Mouse (Mus musculus) erythroblast, embryonic 14.5 days (primary cell): ENCODE results near the gene Cd47. TPM values are rescaled to one million over a fixed set of nuclear protein-coding genes. Genes with fewer than 3 reads are reported as not detected.

Experiments
- H3K27me3 ChIP-seq: 2 replicates; pipeline ENCODE4 v1.6.1; 2012; ENCODE audit warnings: inconsistent platforms; ENCODE audit not compliant: control insufficient read depth
- H3K36me3 ChIP-seq: 2 replicates; pipeline ENCODE4 v1.6.1; 2012; ENCODE audit warnings: mild to moderate bottlenecking, inconsistent platforms; ENCODE audit not compliant: control insufficient read depth
- H3K4me1 ChIP-seq: 2 replicates; pipeline ENCODE4 v1.6.1; 2012; ENCODE audit warnings: inconsistent platforms; ENCODE audit not compliant: control insufficient read depth
- H3K4me3 ChIP-seq: replicated peaks from 2 replicates; pipeline ENCODE3; 2012; ENCODE audit warnings: moderate library complexity, mild to moderate bottlenecking, inconsistent platforms
- H3K9me3 ChIP-seq: 2 replicates; pipeline ENCODE4 v1.6.1; 2012; ENCODE audit warnings: low read length, inconsistent platforms, mixed read lengths; ENCODE audit not compliant: control insufficient read depth
- GATA1 ChIP-seq: IDR thresholded peaks from 2 replicates; pipeline ENCODE4 v1.6.1; 2012; ENCODE audit warnings: low read length, inconsistent platforms, mixed read lengths
- TAL1 ChIP-seq: IDR thresholded peaks from 3 replicates; pipeline ENCODE4 v1.6.1; 2012; ENCODE audit warnings: low read length, inconsistent platforms, mixed read lengths
- polyA plus RNA-seq: library from polyadenylated mRNA; stranded (reverse); fragments of >175 nt; gene quantifications from 2 replicates; pipeline ENCODE4 v1.2.3, GENCODE M21; 2012

Cd47 gene
- polyA plus RNA-seq, 1 experiment = 22.4 TPM

DNA sequence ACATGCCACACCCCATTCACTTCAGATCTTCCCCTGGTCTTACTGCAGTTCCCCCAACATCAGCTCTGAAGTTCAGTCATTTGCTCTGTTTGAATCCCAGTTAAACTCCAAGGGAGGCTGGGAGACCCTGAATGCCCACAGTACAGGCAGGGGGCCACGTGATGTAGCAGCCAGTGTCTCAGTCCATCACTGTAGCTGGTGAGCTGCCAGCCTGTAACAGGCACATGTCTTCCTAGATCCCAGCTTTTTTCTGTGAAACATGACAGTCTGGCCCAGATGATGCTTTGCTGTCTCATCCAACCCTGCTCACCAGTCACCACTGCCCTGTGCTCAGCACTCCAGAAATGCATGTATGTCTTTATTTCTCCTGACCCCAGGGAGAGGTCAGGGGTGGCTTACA lies 124.6 kb downstream of the Cd47 start:
- Histone ChIP-seq H3K9me3 (no peaks in the 10 kb centered on the region), H3K4me3 (no peak overlapping the region), H3K4me1 (no peaks in the 10 kb centered on the region; the same call in none of the 2 replicates), H3K27me3 (no peaks in the 10 kb centered on the region), H3K36me3 (peaks cover 69% of the 10 kb centered on the region)
- TF ChIP-seq TAL1 (no peak), GATA1 (no peak)

DNA sequence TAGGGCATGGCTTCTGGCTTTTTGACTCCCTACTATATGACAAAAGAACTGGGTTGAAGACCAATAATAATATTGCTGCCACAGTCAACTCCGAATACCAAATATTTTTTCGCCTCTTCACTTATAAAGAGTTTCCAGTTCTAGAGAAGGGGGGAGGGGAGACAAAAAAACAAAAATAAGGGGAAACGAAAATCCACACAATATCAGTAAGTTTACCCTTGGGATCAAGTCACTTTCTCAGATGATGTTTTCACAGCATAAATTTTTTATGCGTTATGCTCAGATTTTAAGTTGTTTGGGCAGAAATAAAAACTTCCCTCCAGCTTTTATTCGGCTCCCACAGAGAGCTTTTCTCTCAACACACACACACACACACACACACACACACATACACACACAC lies 132.9 kb downstream of the Cd47 start:
- no peaks in the 10 kb centered on the region for H3K4me1 ChIP-seq
- no peak for TF ChIP-seq TAL1
- no peak for TF ChIP-seq GATA1
- no peaks in the 10 kb centered on the region for H3K27me3 ChIP-seq
- H3K36me3 ChIP-seq = peaks cover 5% of the 10 kb centered on the region
- H3K4me3 ChIP-seq = no peak overlapping the region
- no peaks in the 10 kb centered on the region for H3K9me3 ChIP-seq

DNA sequence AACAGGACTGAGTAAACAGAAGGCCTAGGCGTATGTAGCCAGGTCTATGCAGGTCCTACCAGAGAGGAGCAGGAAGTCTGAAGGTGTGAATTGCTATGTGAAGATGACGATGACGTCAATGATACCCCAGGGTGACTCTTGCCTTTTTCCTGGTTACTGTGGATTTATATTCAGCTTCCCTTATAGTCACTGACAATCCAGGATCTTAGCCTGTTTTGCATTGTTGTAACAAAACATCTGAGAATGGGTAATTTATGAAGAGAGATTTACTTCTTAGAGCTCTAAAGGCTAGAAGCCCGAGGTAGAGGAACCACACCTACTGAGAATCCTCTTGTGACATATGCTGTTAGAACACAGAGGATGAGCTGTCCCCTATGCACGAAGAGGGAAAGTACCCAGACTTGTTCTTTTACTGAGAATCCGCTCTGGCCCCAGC lies 135.7 kb downstream of the Cd47 start:
- TF ChIP-seq TAL1 (no peak), GATA1 (no peak)
- no peaks in the 10 kb centered on the region for H3K4me1 ChIP-seq
- H3K27me3 ChIP-seq = no peaks in the 10 kb centered on the region
- no peak overlapping the region for H3K4me3 ChIP-seq
- H3K9me3 ChIP-seq = no peaks in the 10 kb centered on the region
- no peaks in the 10 kb centered on the region; the same call in none of the 2 replicates for H3K36me3 ChIP-seq

DNA sequence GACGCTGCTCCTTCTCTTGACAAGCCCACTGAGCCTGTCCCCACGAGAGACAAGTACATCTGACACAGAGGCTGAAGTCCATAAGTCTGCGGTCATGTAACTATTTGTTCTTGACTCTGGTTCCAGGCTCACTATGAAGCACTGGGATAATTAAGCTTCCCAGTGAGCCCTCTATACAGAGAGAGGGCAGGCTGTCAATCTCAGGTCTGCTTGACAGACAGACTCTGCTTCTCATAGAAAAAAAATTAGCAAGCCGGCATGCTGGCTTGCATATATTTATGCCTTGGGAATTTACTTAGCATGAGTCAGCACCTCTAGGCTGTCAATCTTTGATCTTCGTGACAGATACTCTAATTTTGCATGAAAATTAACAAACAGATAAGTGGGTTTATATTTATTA lies 136.5 kb downstream of the Cd47 start:
- no peak for TF ChIP-seq GATA1
- no peak for TF ChIP-seq TAL1
- Histone ChIP-seq H3K9me3 (no peaks in the 10 kb centered on the region), H3K4me1 (no peaks in the 10 kb centered on the region), H3K4me3 (no peak overlapping the region), H3K27me3 (no peaks in the 10 kb centered on the region), H3K36me3 (no peaks in the 10 kb centered on the region; the same call in none of the 2 replicates)

DNA sequence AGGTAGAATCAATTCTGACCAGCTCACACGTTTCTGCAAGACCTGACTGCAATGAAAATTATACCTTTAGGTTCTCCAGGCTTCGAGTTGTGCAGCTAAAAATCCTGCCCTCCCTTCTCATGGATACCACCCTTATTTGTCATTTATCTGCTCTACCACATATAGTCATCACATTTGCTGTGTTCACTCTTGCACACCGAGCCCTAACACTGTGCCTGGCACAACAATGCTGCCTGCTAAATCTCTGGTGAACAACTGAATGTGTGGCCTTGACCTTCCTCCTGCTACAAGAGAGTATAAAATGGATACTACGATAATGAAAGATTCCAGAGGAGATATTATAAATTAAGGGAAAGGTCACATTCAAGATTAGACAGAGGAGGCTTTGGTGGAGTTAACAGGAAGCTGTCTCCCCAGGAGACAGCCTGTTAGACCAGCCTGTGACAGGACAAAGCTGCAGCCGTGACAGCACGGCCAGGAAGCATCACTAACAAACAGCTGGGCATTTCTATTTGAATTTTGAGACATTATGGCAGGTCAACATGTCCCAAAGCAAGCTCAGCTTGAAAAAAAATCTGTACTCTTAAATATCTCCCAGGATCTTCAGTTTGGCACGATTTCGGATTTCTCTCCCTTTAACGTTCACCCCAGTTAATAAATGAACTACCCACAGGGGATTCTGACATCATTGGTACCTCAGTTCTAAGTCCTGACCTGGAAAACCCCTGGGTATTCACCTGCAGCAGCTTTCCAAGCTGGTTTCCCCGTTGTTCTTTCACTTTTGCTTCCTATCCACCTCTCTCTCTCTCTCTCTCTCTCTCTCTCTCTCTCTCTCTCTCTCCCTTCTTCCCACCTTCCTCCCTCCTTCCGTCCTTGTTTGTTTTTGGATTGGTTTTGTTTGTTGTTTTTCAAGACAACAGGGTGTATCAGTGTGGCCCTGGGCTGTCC lies 137.2 kb downstream of the Cd47 start:
- H3K9me3 ChIP-seq = no peaks in the 10 kb centered on the region
- no peak for TF ChIP-seq TAL1
- no peak for TF ChIP-seq GATA1
- H3K27me3 ChIP-seq = no peaks in the 10 kb centered on the region
- H3K4me1 ChIP-seq = no peaks in the 10 kb centered on the region
- H3K4me3 ChIP-seq = no peak overlapping the region
- no peaks in the 10 kb centered on the region; the same call in 1 of the 2 replicates for H3K36me3 ChIP-seq

DNA sequence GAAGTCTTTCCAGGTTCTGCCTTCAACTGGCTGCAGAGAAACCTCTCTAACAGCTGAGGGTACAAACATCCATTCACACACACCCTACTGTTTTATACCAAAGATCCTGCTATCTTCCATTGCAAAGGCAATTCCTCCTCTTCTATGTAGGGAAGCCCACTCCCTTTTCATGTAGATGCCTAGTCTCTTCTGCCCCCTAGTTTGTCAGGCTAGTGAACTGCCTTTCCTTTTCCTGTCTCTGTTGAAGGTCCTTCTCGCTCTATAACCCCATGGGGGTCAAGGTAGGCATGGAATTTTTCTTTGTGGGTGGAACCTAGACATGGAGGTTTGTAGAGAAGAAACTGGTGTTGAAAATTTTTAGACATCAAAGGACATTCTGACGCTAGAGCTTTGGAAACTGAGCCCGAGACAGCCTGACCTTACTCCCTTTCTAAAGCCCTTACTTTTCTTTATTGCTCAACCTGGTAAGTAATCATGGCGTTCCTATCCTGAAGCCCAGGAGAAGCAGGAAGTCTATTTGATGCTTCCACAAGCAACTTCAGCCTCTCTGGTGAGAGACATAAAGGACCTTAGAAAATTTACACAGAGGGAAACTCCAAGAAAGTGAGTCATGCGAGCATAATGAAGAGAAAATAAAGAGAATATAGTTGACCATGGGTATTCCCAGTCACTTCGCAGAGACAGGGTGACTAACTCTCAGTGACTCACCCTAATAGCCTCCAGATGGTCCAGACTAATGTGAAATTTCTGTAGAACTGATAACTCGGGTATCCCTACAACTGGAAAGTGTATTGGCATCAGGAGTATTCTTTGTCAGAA lies 138.4 kb downstream of the Cd47 start:
- no peak for TF ChIP-seq TAL1
- TF ChIP-seq GATA1 = no peak
- H3K4me1 ChIP-seq = no peaks in the 10 kb centered on the region
- no peaks in the 10 kb centered on the region for H3K36me3 ChIP-seq
- no peaks in the 10 kb centered on the region for H3K27me3 ChIP-seq
- H3K9me3 ChIP-seq = no peaks in the 10 kb centered on the region
- no peak overlapping the region for H3K4me3 ChIP-seq

DNA sequence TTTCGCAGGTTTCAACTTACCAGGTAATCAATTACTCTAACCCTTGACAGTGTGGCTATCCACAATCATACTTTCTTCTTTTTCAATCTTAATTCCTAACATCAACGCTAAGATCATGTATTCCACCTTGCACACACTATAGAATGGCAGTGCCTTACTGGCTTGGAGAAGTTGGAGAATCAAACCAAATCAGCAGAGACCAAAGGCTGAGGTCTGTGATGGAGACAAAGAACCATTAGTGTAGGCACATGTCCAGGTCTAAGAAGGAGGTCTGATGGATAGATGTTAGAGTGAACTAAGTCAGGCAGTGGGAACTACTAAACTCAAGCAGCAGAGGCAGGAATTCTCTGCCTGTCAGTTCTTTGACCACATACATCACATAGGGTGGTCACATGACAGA lies 139.0 kb downstream of the Cd47 start:
- no peaks in the 10 kb centered on the region for H3K36me3 ChIP-seq
- H3K27me3 ChIP-seq = no peaks in the 10 kb centered on the region
- H3K9me3 ChIP-seq = no peaks in the 10 kb centered on the region
- no peak overlapping the region for H3K4me3 ChIP-seq
- no peak for TF ChIP-seq GATA1
- TF ChIP-seq TAL1 = no peak
- H3K4me1 ChIP-seq = no peaks in the 10 kb centered on the region

DNA sequence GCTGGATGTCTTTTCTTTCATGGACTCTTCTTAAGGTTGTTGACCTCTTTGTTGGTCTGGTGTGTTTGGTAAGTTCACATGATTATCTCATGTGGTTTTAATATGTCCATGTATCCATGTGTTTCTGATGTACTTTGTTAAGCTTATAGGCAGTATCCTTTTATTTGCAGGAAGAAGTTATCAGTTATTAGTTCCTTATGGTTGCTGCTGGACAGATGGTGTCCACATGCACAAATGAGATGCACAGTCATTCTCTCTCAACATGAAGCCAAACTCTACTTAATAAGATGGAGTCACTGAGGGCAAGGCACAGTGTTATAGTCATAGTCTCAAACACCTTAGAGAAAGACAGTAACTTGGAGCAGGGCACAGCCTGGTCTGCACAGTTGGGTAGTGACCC lies 140.1 kb downstream of the Cd47 start:
- no peaks in the 10 kb centered on the region for H3K4me1 ChIP-seq
- TF ChIP-seq GATA1 (no peak), TAL1 (no peak)
- no peak overlapping the region for H3K4me3 ChIP-seq
- H3K36me3 ChIP-seq = no peaks in the 10 kb centered on the region
- H3K9me3 ChIP-seq = no peaks in the 10 kb centered on the region
- H3K27me3 ChIP-seq = no peaks in the 10 kb centered on the region

DNA sequence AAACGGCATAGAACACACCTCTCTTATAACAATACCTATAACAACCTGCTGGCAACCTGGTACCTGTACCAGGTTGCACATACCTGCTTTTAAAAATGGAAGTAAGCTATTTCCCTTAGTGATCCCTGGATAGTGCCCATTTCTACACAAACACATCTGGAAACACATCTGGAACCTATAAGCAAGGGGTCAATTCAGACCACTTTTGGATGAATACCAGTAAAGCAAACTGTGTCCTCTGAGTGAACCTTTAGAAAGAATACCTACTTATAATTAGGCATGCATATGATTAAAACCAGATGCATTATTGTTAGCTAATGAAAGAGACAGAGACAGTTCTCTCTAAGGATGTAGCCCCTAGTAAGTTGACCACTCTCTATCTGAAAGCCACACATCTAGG lies 140.7 kb downstream of the Cd47 start:
- TF ChIP-seq GATA1 = no peak
- no peak for TF ChIP-seq TAL1
- H3K36me3 ChIP-seq = no peaks in the 10 kb centered on the region

More for the DNA sequence above, 140.7 kb downstream of the Cd47 start:
- Histone ChIP-seq H3K4me3 (no peak overlapping the region), H3K27me3 (no peaks in the 10 kb centered on the region), H3K9me3 (no peaks in the 10 kb centered on the region), H3K4me1 (no peaks in the 10 kb centered on the region)
